Mouse (Mus musculus) thymus, adult 2 months (tissue): ENCODE measurements at regions not wholly inside any gene's neighbourhood (a gene's known extent, or its start where the extent isn't known, plus 50 kb on each side); places are given as distances from the start of the nearest gene placed in this dataset.

ENCODE experiments used
- CTCF ChIP-seq: fragments of 200-500 bp; IDR thresholded peaks from 2 replicates; pipeline ENCODE4 v1.5.1; 2012; ENCODE audit warnings: mild to moderate bottlenecking, control low read depth, low read length, moderate library complexity, borderline replicate concordance; ENCODE audit not compliant: control insufficient read depth, poor library complexity, insufficient read depth; ENCODE audit errors: extremely low read depth
- POLR2A ChIP-seq: fragments of 200-500 bp; IDR thresholded peaks from 2 replicates; pipeline ENCODE4 v1.6.1; 2012; ENCODE audit warnings: mild to moderate bottlenecking, low read length, control low read depth, moderate library complexity; ENCODE audit not compliant: control insufficient read depth, poor library complexity, insufficient read depth; ENCODE audit errors: extremely low read depth

DNA sequence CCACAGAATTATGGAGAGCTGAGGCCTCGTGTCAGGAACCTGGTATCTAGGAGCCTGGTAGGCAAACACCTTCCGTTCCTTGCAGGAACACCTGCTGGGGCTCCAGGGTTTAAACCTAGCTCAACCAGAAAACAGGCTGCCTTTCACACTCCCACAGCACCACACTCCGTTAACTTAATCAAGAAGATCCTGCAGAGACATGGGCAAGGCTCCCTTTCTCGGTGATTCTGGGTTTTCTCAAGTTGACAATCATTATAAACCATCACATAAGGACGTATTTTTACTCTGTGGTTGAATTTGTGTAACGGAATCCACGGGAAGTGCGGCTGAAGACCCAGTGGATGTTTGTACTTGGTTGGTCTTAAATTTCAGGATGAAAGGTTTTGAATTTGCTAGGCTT lies 82.1 kb upstream of the Tmem178 start:
- TF ChIP-seq CTCF (no peak), POLR2A (no peak)
